Mouse (Mus musculus): ENCODE data around the gene Pigu.

Gene Pigu

GRCm38 (mm10) chr2:155287456-155288250 is 69.6 kb downstream of the Pigu start:
- DNase-seq: no peak

GRCm38 (mm10) chr2:155285744-155286143 is 71.5 kb downstream of the Pigu start:
- no peak for DNase-seq

GRCm38 (mm10) chr2:155284647-155285046 is 72.6 kb downstream of the Pigu start:
- peak in 1 of 2 experiments; percentile 8 for DNase-seq

GRCm38 (mm10) chr2:155283793-155284192 is 73.4 kb downstream of the Pigu start:
- no peak for DNase-seq

- DNase-seq: no peak
Measured at GRCm38 (mm10) chr2:155280116-155280515, 77.1 kb downstream of the Pigu start.

- no peak for DNase-seq
Measured at GRCm38 (mm10) chr2:155279163-155279562, 78.1 kb downstream of the Pigu start.

- DNase-seq: peak; percentile 80 to 85
Measured at GRCm38 (mm10) chr2:155278361-155278760, 78.9 kb downstream of the Pigu start.

- peak in 1 of 2 experiments; percentile 5 for DNase-seq
Measured at GRCm38 (mm10) chr2:155277721-155278120, 79.5 kb downstream of the Pigu start.

GRCm38 (mm10) chr2:155276621-155277175 is 80.5 kb downstream of the Pigu start:
- DNase-seq: peak; percentile 77 to 81

- peak; percentile 96 to 97 for DNase-seq
Measured at GRCm38 (mm10) chr2:155276195-155276594, 81.0 kb downstream of the Pigu start, which contains the start of gene Map1lc3a. Gene Map1lc3a, plus strand, starts transcription at chr2:155276297.

GRCm38 (mm10) chr2:155273603-155274002 is 83.6 kb downstream of the Pigu start:
- DNase-seq: no peak

- DNase-seq: no peak
Measured at GRCm38 (mm10) chr2:155272396-155273170, 84.6 kb downstream of the Pigu start.

- DNase-seq: no peak
Measured at GRCm38 (mm10) chr2:155271957-155272356, 85.3 kb downstream of the Pigu start.

GRCm38 (mm10) chr2:155266896-155267295 is 90.3 kb downstream of the Pigu start:
- DNase-seq: no peak

- DNase-seq: no peak
Measured at GRCm38 (mm10) chr2:155265526-155265925, 91.7 kb downstream of the Pigu start.

- DNase-seq: no peak
Measured at GRCm38 (mm10) chr2:155249588-155249987, 107.6 kb downstream of the Pigu start.

- no peak for DNase-seq
Measured at GRCm38 (mm10) chr2:155248718-155249117, 108.5 kb downstream of the Pigu start.

GRCm38 (mm10) chr2:155248206-155248605 is 109.0 kb downstream of the Pigu start:
- no peak for DNase-seq

- DNase-seq: no peak
Measured at GRCm38 (mm10) chr2:155246231-155246630, 111.0 kb downstream of the Pigu start.

GRCm38 (mm10) chr2:155242296-155242855 is 114.9 kb downstream of the Pigu start:
- peak in 1 of 2 experiments; percentile 41 for DNase-seq

- peak; percentile 38 to 46 for DNase-seq
Measured at GRCm38 (mm10) chr2:155240915-155241314, 116.3 kb downstream of the Pigu start.

- DNase-seq: peak in 1 of 2 experiments; percentile 5
Measured at GRCm38 (mm10) chr2:155237276-155237675, 120.0 kb downstream of the Pigu start.

- peak; percentile 98 to 99 for DNase-seq
Measured at GRCm38 (mm10) chr2:155236362-155236992, 120.8 kb downstream of the Pigu start, which contains the start of gene Dynlrb1. Gene Dynlrb1, plus strand, starts transcription at chr2:155236533.
